Mouse (Mus musculus) heart, postnatal 0 days (tissue): ENCODE results near the gene Hdac4.

ENCODE experiments used
- CTCF ChIP-seq: IDR thresholded peaks from 2 replicates; pipeline ENCODE4 v1.5.1; 2016; ENCODE audit warnings: antibody characterized with exemption, control low read depth, low read depth
- EP300 ChIP-seq: IDR thresholded peaks from 2 replicates; pipeline ENCODE4 v1.6.1; 2016; ENCODE audit warnings: antibody characterized with exemption, low read depth

GRCm38 (mm10) chr1:92117597-92117996 lies 77.9 kb downstream of the Hdac4 start:
- TF ChIP-seq CTCF = no peak
- TF ChIP-seq EP300 = no peak
